Mouse (Mus musculus): Measurements from ENCODE around the gene Azi2. TPM values are rescaled to one million over a fixed set of nuclear protein-coding genes. Genes with fewer than 3 reads are reported as not detected.

The Azi2 gene
- polyA plus RNA-seq, 1 experiment from 2014 or later, result 72.0 TPM

DNA sequence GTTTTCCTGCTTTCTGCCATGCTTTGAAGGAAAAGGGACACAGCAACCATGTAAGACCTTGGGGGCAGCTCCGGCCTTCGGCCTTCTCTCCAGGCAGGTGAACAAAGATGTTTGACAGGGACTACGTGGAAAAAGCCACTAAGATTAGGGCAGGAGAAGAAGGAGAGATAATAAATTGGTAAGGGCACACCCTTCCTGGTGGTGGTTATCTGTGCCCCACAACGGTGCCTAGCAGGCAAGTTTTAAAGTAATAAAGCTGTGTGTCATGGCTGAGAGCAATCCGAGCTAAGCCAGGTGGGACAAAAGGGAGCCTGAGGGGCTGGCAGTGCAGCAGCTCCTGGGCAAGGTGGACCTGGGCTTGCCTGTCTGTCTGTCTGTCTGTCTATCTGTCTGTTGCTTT lies 31.8 kb downstream of the Azi2 start:
- no peaks in the 10 kb centered on the region for H3K9me3 ChIP-seq (ENCODE audit: control insufficient read depth)
- H3K9ac ChIP-seq (ENCODE audit: low read depth, low read length), result no peak overlapping the region
- H3K27ac ChIP-seq (ENCODE audit: low read depth, low read length), result no peak overlapping the region
- TF ChIP-seq CTCF (IDR thresholded peaks at IDR 0.05; ENCODE audit: low read depth), result no peak
- H3K4me2 ChIP-seq (replicated peaks; ENCODE audit: low read depth), result no peak overlapping the region
- 60% methylated on average over 5 of the region's 5 CpGs for WGBS
- H3K4me3 ChIP-seq (ENCODE audit: low read depth, low read length), result no peak overlapping the region
- H3K4me1 ChIP-seq (replicated peaks; ENCODE audit: control insufficient read depth, insufficient read depth, low read length), result no peaks in the 10 kb centered on the region
- no peaks in the 10 kb centered on the region for H3K27me3 ChIP-seq (replicated peaks; ENCODE audit: control insufficient read depth, insufficient read depth, low read length)
- peaks cover 29% of the 10 kb centered on the region for H3K36me3 ChIP-seq (ENCODE audit: control insufficient read depth, insufficient read depth)
- no peak for ATAC-seq

- 85% methylated on average over 3 of the region's 3 CpGs for WGBS
- ATAC-seq, result no peak
- Histone ChIP-seq H3K4me1 (replicated peaks; ENCODE audit: control insufficient read depth, insufficient read depth, low read length) (no peaks in the 10 kb centered on the region), H3K27me3 (replicated peaks; ENCODE audit: control insufficient read depth, insufficient read depth, low read length) (no peaks in the 10 kb centered on the region), H3K4me3 (ENCODE audit: low read depth, low read length) (no peak overlapping the region), H3K9ac (ENCODE audit: low read depth, low read length) (no peak overlapping the region), H3K4me2 (replicated peaks; ENCODE audit: low read depth) (no peak overlapping the region), H3K27ac (ENCODE audit: low read depth, low read length) (no peak overlapping the region), H3K9me3 (ENCODE audit: control insufficient read depth) (no peaks in the 10 kb centered on the region), H3K36me3 (ENCODE audit: control insufficient read depth, insufficient read depth) (peaks cover 18% of the 10 kb centered on the region)
- no peak for TF ChIP-seq CTCF (IDR thresholded peaks at IDR 0.05; ENCODE audit: low read depth)
These were observed 33.1 kb downstream of the Azi2 start for GRCm38 (mm10) chr9:118073358-118073757.

- H3K36me3 ChIP-seq (ENCODE audit: control insufficient read depth, insufficient read depth), result 0 out of 2 replicates have a peak, but pooled peaks cover 5% of the 10 kb centered on the region
- no peaks in the 10 kb centered on the region for H3K27me3 ChIP-seq (replicated peaks; ENCODE audit: control insufficient read depth, insufficient read depth, low read length)
- ATAC-seq, result no peak
- WGBS, result 39% methylated on average over 22 of the region's 22 CpGs
- no peak for TF ChIP-seq CTCF (IDR thresholded peaks at IDR 0.05; ENCODE audit: low read depth)
- peak overlapping the region; percentile 40 for H3K4me2 ChIP-seq (replicated peaks; ENCODE audit: low read depth)
- no peak overlapping the region for H3K4me3 ChIP-seq (ENCODE audit: low read depth, low read length)
- H3K4me1 ChIP-seq (replicated peaks; ENCODE audit: control insufficient read depth, insufficient read depth, low read length), result no peaks in the 10 kb centered on the region
- no peak overlapping the region for H3K9ac ChIP-seq (ENCODE audit: low read depth, low read length)
- H3K27ac ChIP-seq (ENCODE audit: low read depth, low read length), result no peak overlapping the region
- no peaks in the 10 kb centered on the region for H3K9me3 ChIP-seq (ENCODE audit: control insufficient read depth)
These were observed 42.5 kb downstream of the Azi2 start for GRCm38 (mm10) chr9:118082575-118083431.

- no peak for ATAC-seq
- H3K4me2 ChIP-seq (replicated peaks; ENCODE audit: low read depth), result no peak overlapping the region
These were observed 43.5 kb downstream of the Azi2 start for GRCm38 (mm10) chr9:118083834-118084233.

GRCm38 (mm10) chr9:118099395-118099794 lies 59.1 kb downstream of the Azi2 start:
- WGBS, result 31% methylated on average over 4 of the region's 4 CpGs
- H3K27me3 ChIP-seq (replicated peaks; ENCODE audit: control insufficient read depth, insufficient read depth, low read length), result no peaks in the 10 kb centered on the region
- no peak overlapping the region for H3K27ac ChIP-seq (ENCODE audit: low read depth, low read length)
- TF ChIP-seq CTCF (IDR thresholded peaks at IDR 0.05; ENCODE audit: low read depth), result peak; percentile 71
- H3K4me1 ChIP-seq (replicated peaks; ENCODE audit: control insufficient read depth, insufficient read depth, low read length), result no peaks in the 10 kb centered on the region
- no peak for ATAC-seq
- no peaks in the 10 kb centered on the region for H3K36me3 ChIP-seq (ENCODE audit: control insufficient read depth, insufficient read depth)
- H3K4me3 ChIP-seq (ENCODE audit: low read depth, low read length), result no peak overlapping the region
- H3K9me3 ChIP-seq (ENCODE audit: control insufficient read depth), result no peaks in the 10 kb centered on the region
- H3K9ac ChIP-seq (ENCODE audit: low read depth, low read length), result no peak overlapping the region
- H3K4me2 ChIP-seq (replicated peaks; ENCODE audit: low read depth), result no peak overlapping the region

More at GRCm38 (mm10) chr9:118083834-118084233, 43.5 kb downstream of the Azi2 start:
- Histone ChIP-seq H3K4me1 (replicated peaks; ENCODE audit: control insufficient read depth, insufficient read depth, low read length) (no peaks in the 10 kb centered on the region), H3K27ac (ENCODE audit: low read depth, low read length) (no peak overlapping the region), H3K9ac (ENCODE audit: low read depth, low read length) (no peak overlapping the region), H3K27me3 (replicated peaks; ENCODE audit: control insufficient read depth, insufficient read depth, low read length) (no peaks in the 10 kb centered on the region), H3K36me3 (ENCODE audit: control insufficient read depth, insufficient read depth) (0 out of 2 replicates have a peak, but pooled peaks cover 5% of the 10 kb centered on the region), H3K9me3 (ENCODE audit: control insufficient read depth) (no peaks in the 10 kb centered on the region), H3K4me3 (ENCODE audit: low read depth, low read length) (no peak overlapping the region)
- WGBS, result 85% methylated on average over 4 of the region's 4 CpGs
- no peak for TF ChIP-seq CTCF (IDR thresholded peaks at IDR 0.05; ENCODE audit: low read depth)

DNA sequence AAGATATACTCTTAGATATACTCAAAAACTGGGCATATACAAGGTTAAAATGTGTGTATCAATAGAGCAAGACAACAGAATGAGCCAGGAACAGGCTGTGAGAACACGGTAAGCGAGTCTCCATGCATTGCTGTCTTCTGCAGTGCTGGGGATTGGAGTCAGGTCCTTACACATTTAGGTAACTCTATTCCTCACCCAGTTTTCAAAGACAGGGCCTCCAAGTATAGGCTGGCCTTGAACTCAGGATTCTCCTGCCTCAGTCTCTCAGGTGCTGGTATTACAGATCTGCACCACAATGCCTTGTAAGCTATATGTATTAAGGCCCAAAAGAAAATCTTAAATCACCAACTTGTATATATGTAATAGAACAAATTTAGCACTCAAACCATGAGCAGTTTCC lies 60.2 kb downstream of the Azi2 start:
- Histone ChIP-seq H3K4me2 (replicated peaks; ENCODE audit: low read depth) (no peak overlapping the region), H3K4me1 (replicated peaks; ENCODE audit: control insufficient read depth, insufficient read depth, low read length) (no peaks in the 10 kb centered on the region), H3K27ac (ENCODE audit: low read depth, low read length) (no peak overlapping the region), H3K9me3 (ENCODE audit: control insufficient read depth) (no peaks in the 10 kb centered on the region), H3K36me3 (ENCODE audit: control insufficient read depth, insufficient read depth) (no peaks in the 10 kb centered on the region), H3K9ac (ENCODE audit: low read depth, low read length) (no peak overlapping the region), H3K27me3 (replicated peaks; ENCODE audit: control insufficient read depth, insufficient read depth, low read length) (no peaks in the 10 kb centered on the region), H3K4me3 (ENCODE audit: low read depth, low read length) (no peak overlapping the region)
- 98% methylated on average over 2 of the region's 2 CpGs for WGBS
- ATAC-seq, result no peak
- no peak for TF ChIP-seq CTCF (IDR thresholded peaks at IDR 0.05; ENCODE audit: low read depth)
